Mouse (Mus musculus) hindbrain, embryonic 12.5 days (tissue): Measurements from ENCODE around the gene Opalin. TPM values are rescaled to one million over a fixed set of nuclear protein-coding genes. Genes with fewer than 3 reads are reported as not detected.

Experiments used
- ATAC-seq: fragments of 200-750 bp; cut with Nextera tagmentation; 2 replicates; pipeline ENCODE4 v1.8.0; 2017; ENCODE audit warnings: moderate TSS enrichment; ENCODE audit not compliant: low FRiP score
- H3K27ac ChIP-seq: fragments of 300-500 bp; sonication (generic); 2 replicates; pipeline ENCODE4 v1.5.1; 2016; ENCODE audit warnings: mild to moderate bottlenecking
- H3K27me3 ChIP-seq: fragments of 300-500 bp; sonication (generic); 2 replicates; pipeline ENCODE4 v1.6.1; 2016; ENCODE audit warnings: mild to moderate bottlenecking
- H3K36me3 ChIP-seq: fragments of 300-500 bp; sonication (generic); 2 replicates; pipeline ENCODE4 v1.6.1; 2016; ENCODE audit warnings: mild to moderate bottlenecking
- H3K4me1 ChIP-seq: fragments of 300-500 bp; sonication (generic); 2 replicates; pipeline ENCODE4 v1.6.1; 2016
- H3K4me2 ChIP-seq: fragments of 300-500 bp; sonication (generic); replicated peaks from 2 replicates; pipeline ENCODE4 v1.6.1; 2016; ENCODE audit warnings: mild to moderate bottlenecking
- H3K4me3 ChIP-seq: fragments of 300-500 bp; sonication (generic); 2 replicates; pipeline ENCODE4 v1.5.1; 2016; ENCODE audit warnings: mild to moderate bottlenecking
- H3K9ac ChIP-seq: fragments of 300-500 bp; sonication (generic); 2 replicates; pipeline ENCODE4 v1.6.1; 2016; ENCODE audit warnings: mild to moderate bottlenecking, moderate library complexity
- H3K9me3 ChIP-seq: fragments of 300-500 bp; sonication (generic); replicated peaks from 2 replicates; pipeline ENCODE4 v1.6.1; 2016; ENCODE audit warnings: mild to moderate bottlenecking
- WGBS: fragments of 180-500 bp; shearing (Covaris S2); methylation state at CpG from one replicate; pipeline ENCODE4 v1.1.7; 2016; 5-methylcytosine and 5-hydroxymethylcytosine counted together
- polyA plus RNA-seq: library from polyadenylated mRNA; unstranded; fragments of >200 nt; fragmentation: Nextera tagmentation; extraction: Ambion mirVana; gene quantifications from 2 replicates; pipeline ENCODE4 v1.2.1, GENCODE M21; 2016

Opalin gene
- polyA plus RNA-seq, 1 experiment from 2014 or later = not detected

DNA sequence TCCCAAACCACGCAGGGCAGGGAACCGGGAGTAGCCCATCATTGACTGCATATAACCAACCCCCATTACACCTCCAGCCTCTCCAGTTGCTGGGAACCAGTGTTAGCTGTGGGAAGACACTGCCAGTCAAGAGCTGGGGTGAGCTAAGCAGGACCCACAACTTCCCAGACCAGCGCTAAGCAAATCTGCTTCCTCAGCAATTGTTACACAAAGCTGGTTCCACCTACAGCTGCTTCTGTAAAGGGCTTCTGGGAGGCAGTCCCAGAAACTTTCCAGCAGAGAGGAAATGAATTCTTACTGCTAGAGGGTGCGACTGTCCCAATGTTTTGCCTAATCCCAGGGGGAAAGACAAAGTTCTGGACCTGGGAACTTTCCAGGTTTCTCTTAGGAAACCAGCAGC, 22.2 kb downstream of the Opalin start:
- ATAC-seq = no peak
- WGBS = 70% methylated on average over 4 of the region's 4 CpGs
- Histone ChIP-seq H3K27ac (no peak overlapping the region), H3K4me2 (no peak overlapping the region), H3K9ac (no peak overlapping the region), H3K36me3 (no peaks in the 10 kb centered on the region), H3K4me1 (no peaks in the 10 kb centered on the region), H3K9me3 (no peaks in the 10 kb centered on the region), H3K27me3 (no peaks in the 10 kb centered on the region), H3K4me3 (no peak overlapping the region)

GRCm38 (mm10) chr19:41053530-41053929, 23.4 kb downstream of the Opalin start:
- Histone ChIP-seq H3K9me3 (no peaks in the 10 kb centered on the region), H3K4me3 (no peak overlapping the region)
- 38% methylated on average over 10 of the region's 10 CpGs for WGBS

GRCm38 (mm10) chr19:41052247-41052646, 24.7 kb downstream of the Opalin start:
- Histone ChIP-seq H3K4me1 (no peaks in the 10 kb centered on the region), H3K27ac (no peak overlapping the region), H3K4me3 (no peak overlapping the region), H3K9ac (no peak overlapping the region), H3K27me3 (no peaks in the 10 kb centered on the region), H3K36me3 (no peaks in the 10 kb centered on the region), H3K4me2 (no peak overlapping the region), H3K9me3 (no peaks in the 10 kb centered on the region)
- no peak for ATAC-seq
- 57% methylated on average over 5 of the region's 5 CpGs for WGBS

More at GRCm38 (mm10) chr19:41053530-41053929, 23.4 kb downstream of the Opalin start:
- no peaks in the 10 kb centered on the region for H3K4me1 ChIP-seq
- H3K9ac ChIP-seq = no peak overlapping the region
- ATAC-seq = no peak
- no peaks in the 10 kb centered on the region for H3K27me3 ChIP-seq
- no peak overlapping the region for H3K4me2 ChIP-seq
- no peaks in the 10 kb centered on the region for H3K36me3 ChIP-seq
- no peak overlapping the region for H3K27ac ChIP-seq

DNA sequence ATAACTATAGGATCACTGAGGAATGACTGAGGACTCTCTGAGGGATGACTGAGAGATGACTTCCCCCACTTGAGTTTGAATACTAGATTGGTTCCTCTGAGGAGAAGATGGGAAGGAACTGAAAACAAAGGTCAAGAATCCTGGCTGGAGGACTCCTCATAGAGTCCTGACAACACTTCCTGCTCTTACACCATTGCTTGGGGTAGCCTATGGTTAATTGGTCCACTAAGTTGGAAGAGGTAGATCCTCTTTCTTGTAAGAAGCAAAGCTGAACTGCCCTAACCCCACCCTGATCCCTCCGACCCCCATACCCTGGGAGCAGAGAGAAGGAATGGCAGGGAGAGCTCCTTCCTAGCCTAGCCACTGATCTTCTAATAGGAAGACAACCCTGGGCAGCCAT, 25.2 kb downstream of the Opalin start:
- WGBS = 85% methylated on average over 1 of the region's 1 CpGs

DNA sequence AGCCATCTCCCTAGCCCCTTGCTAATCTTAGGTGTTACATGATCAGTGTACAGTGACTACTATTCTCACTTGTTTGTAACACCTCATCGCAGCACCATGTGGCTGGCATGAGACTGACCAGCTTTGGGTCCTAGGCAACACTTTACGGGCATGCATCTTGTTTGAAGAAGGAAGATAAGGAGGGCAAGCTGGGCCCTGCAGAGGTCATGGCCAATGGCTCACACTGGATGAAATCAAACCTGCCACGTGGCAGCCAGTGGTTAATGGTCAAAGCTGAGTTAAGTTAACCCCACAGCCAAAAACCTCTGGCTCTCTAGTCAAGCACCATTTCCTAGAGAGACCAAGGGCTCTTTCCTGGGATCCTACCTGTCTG, 28.7 kb downstream of the Opalin start:
- no peaks in the 10 kb centered on the region for H3K36me3 ChIP-seq
- H3K4me3 ChIP-seq = no peak overlapping the region
- ATAC-seq = no peak
- no peak overlapping the region for H3K9ac ChIP-seq
- H3K27ac ChIP-seq = no peak overlapping the region
- no peak overlapping the region for H3K4me2 ChIP-seq
- no peaks in the 10 kb centered on the region for H3K27me3 ChIP-seq
- WGBS = 90% methylated on average over 3 of the region's 3 CpGs
- no peaks in the 10 kb centered on the region for H3K9me3 ChIP-seq
- no peaks in the 10 kb centered on the region for H3K4me1 ChIP-seq

More for the DNA sequence above, 25.2 kb downstream of the Opalin start:
- Histone ChIP-seq H3K4me3 (no peak overlapping the region), H3K36me3 (no peaks in the 10 kb centered on the region), H3K4me2 (no peak overlapping the region), H3K4me1 (no peaks in the 10 kb centered on the region), H3K9ac (no peak overlapping the region), H3K9me3 (no peaks in the 10 kb centered on the region), H3K27ac (no peak overlapping the region), H3K27me3 (no peaks in the 10 kb centered on the region)
- no peak for ATAC-seq

DNA sequence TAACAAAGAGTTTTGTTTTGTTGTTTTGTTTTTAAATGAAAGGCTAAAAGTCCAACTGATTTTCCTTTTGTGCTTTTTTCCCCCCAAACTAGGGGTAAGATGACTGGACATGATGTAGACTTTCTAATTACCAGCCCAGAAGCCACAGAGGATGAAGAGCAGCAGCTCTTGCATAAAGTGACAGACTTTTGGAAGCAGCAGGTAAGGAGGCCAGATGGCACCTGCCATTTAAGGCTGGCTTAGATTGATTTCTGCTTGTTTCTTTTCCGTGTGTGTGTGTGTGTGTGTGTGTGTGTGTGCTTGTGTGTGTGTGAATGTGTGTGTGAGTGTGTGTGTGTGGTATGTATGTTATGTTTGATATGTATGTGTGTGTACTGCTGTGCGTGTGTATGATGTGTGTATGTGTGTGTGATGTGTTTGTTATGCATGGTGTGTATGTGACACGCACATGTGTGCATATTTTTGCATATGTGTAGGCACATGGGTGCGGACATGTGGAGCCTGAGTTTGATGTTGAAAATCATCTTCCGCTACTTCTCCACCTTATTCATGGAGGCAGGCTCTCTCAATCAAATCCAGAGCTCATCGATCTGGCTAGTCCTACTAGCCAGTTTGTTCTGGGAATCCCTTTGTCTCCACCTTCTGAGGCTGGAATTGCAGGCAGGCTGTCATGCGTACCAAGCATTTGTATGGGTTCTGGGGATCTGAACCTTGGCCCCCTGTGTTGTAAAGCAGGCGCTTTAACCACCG, 29.3 kb downstream of the Opalin start:
- H3K9ac ChIP-seq = no peak overlapping the region
- H3K4me3 ChIP-seq = no peak overlapping the region
- H3K27ac ChIP-seq = no peak overlapping the region
- H3K9me3 ChIP-seq = no peaks in the 10 kb centered on the region
- 83% methylated on average over 9 of the region's 9 CpGs for WGBS
- H3K4me2 ChIP-seq = no peak overlapping the region
- no peak for ATAC-seq
- H3K4me1 ChIP-seq = no peaks in the 10 kb centered on the region
- H3K27me3 ChIP-seq = no peaks in the 10 kb centered on the region
- H3K36me3 ChIP-seq = no peaks in the 10 kb centered on the region

DNA sequence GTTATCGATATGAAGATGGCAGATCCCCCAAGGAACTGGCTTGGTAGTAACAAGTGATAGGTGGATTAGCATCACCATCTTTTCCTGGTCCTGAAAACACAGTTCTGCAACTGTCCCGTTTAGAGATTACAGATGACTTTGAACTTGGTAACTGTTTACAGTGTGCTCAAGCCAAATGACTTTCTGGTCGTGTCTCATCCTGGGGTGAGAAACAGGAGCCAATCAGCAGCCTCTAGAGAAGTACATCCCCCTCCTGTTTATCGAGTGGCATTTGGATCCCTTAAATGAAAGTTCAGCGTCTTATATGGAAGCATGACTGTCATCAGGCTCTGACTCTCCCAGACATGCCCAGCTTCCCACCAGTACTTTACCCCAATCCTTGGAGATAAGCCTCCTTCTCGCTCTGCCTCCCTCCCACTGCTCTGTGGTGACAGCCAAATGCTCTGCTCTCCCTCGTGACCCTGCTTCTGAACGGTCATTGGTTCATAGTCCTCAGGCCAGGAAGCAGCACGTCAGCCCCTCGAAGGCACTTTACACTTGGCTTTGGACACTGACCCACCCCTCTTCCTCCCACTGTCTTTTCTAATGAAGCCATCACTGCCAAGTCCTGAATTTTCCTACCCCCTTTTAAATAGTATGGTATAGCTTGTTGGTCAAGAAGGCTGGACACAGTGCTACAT, 31.7 kb downstream of the Opalin start:
- Histone ChIP-seq H3K4me1 (no peaks in the 10 kb centered on the region), H3K4me2 (no peak overlapping the region), H3K9me3 (no peaks in the 10 kb centered on the region), H3K27me3 (no peaks in the 10 kb centered on the region), H3K36me3 (no peaks in the 10 kb centered on the region), H3K4me3 (no peak overlapping the region), H3K9ac (no peak overlapping the region), H3K27ac (no peak overlapping the region)
- ATAC-seq = no peak
- 64% methylated on average over 10 of the region's 10 CpGs for WGBS

- Histone ChIP-seq H3K36me3 (no peaks in the 10 kb centered on the region), H3K9me3 (no peaks in the 10 kb centered on the region), H3K27me3 (no peaks in the 10 kb centered on the region), H3K4me1 (no peaks in the 10 kb centered on the region), H3K9ac (no peak overlapping the region), H3K4me3 (no peak overlapping the region), H3K4me2 (no peak overlapping the region), H3K27ac (no peak overlapping the region)
- 85% methylated on average over 7 of the region's 7 CpGs for WGBS
- no peak for ATAC-seq
Observed at GRCm38 (mm10) chr19:41039110-41039509, 37.8 kb downstream of the Opalin start.

DNA sequence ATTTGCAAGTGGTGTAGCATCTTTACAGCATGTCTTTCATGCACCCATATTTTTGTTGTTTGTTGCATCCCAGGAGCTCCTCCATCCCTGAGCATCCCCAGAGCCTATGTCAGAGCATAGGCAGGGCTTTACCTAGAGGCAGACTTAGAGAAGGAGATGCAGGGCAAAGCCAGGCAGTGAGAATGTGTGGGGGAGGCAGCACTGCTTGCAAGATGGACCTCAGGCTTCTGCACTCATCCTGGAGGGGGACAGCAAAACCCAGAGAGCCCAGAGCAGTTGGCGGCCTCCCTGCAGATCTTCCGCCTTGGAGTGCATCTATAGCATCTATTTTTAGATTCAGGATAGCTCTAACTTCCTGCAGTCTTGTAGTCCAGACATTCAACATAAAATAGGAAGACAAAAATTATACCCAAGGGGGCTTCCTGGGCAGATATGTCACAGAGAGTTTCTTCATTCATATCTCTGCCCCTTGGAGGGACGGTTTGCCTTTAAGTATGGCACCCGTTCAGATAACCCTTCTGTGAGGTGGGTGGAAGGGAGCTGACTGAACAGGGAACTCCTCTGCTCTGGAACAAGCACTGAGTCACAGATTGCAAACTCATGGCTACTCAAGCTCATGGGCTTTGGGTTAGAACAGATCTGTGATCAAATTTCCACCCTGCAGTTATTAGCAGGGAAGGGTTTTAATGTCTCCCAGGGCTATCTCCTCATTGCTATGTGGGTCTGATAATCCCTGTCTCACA, 40.9 kb downstream of the Opalin start:
- Histone ChIP-seq H3K4me1 (no peaks in the 10 kb centered on the region), H3K4me3 (no peak overlapping the region), H3K36me3 (no peaks in the 10 kb centered on the region), H3K9me3 (no peaks in the 10 kb centered on the region), H3K27ac (no peak overlapping the region), H3K27me3 (no peaks in the 10 kb centered on the region), H3K9ac (no peak overlapping the region), H3K4me2 (no peak overlapping the region)
- ATAC-seq = no peak
- WGBS = 80% methylated on average over 4 of the region's 4 CpGs

- Histone ChIP-seq H3K9me3 (no peaks in the 10 kb centered on the region), H3K36me3 (no peaks in the 10 kb centered on the region), H3K27ac (no peak overlapping the region), H3K4me3 (no peak overlapping the region), H3K9ac (no peak overlapping the region), H3K4me1 (no peaks in the 10 kb centered on the region), H3K27me3 (no peaks in the 10 kb centered on the region), H3K4me2 (no peak overlapping the region)
- ATAC-seq = no peak
- WGBS = 89% methylated on average over 6 of the region's 6 CpGs
Observed at GRCm38 (mm10) chr19:41031869-41032268, 45.0 kb downstream of the Opalin start.

DNA sequence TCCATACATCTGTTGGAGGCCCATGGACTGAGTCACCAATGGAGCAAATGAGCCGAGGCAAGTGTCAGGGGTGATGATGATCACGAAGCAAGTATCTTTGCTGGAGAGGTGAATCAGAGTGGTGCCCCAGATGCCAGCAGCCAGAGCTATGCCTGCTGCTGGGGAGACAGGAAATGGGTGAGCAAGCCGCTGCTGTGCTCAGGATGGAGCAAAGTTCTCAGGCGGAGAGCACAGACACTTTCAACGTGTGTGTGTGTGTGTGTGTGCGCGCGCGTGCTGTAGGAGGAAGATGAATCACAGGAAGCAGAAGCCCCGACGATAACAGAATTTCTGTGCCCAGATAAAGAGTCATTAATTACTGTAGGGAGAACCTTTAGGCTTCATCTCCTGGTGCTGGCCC, 45.9 kb downstream of the Opalin start:
- ATAC-seq = no peak
- WGBS = 85% methylated on average over 11 of the region's 11 CpGs

DNA sequence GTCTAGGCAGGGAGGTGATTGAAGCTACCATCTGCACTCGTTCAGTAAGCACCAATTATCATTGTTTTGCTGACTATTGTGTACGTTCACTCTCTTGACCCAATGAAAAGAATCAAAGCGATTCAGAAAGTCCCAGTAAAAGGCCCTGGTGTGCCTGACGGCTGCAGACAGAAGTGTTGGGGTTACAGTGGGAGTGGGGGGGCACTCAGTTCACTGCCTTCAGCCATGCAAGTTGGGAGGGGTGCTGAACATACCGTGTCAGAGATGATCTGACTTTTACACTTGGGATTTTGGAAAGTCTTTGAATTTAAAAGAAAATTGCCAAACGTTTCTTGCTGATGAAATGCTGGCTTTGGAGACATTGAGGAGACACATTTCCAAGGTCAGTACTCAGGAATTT, 46.8 kb downstream of the Opalin start:
- no peak overlapping the region for H3K9ac ChIP-seq
- H3K27ac ChIP-seq = no peak overlapping the region
- no peak overlapping the region for H3K4me3 ChIP-seq
- no peaks in the 10 kb centered on the region for H3K27me3 ChIP-seq
- 42% methylated on average over 6 of the region's 6 CpGs for WGBS
- no peak overlapping the region for H3K4me2 ChIP-seq
- no peaks in the 10 kb centered on the region for H3K4me1 ChIP-seq
- H3K36me3 ChIP-seq = no peaks in the 10 kb centered on the region
- no peaks in the 10 kb centered on the region for H3K9me3 ChIP-seq
- ATAC-seq = no peak

More for the DNA sequence above, 45.9 kb downstream of the Opalin start:
- Histone ChIP-seq H3K27me3 (no peaks in the 10 kb centered on the region), H3K9ac (no peak overlapping the region), H3K9me3 (no peaks in the 10 kb centered on the region), H3K4me2 (no peak overlapping the region), H3K27ac (no peak overlapping the region), H3K4me1 (no peaks in the 10 kb centered on the region), H3K36me3 (no peaks in the 10 kb centered on the region), H3K4me3 (no peak overlapping the region)
